Mouse (Mus musculus) adrenal gland, adult 8-10 months (tissue): ENCODE measurements around the gene Esr2. TPM values are rescaled to one million over a fixed set of nuclear protein-coding genes. Genes with fewer than 3 reads are reported as not detected.
"Not testable (repeated sequence)": the region's sequence is repeated elsewhere in the genome, so short reads cannot be mapped to it uniquely, and the experiment has no call there.

Source experiments
- DNase-seq: peaks from one replicate; pipeline ENCODE4 v3.0.0; 2022
- total RNA-seq, 4 experiments: library from RNA; stranded (reverse); gene quantifications; 2 replicates each; pipeline ENCODE4 v1.2.4; 2022

Esr2 gene
- under 1 TPM in 3 of 4 experiments, not detected in 1; 0.11 to 0.75 (median 0.45) TPM for total RNA-seq

DNA sequence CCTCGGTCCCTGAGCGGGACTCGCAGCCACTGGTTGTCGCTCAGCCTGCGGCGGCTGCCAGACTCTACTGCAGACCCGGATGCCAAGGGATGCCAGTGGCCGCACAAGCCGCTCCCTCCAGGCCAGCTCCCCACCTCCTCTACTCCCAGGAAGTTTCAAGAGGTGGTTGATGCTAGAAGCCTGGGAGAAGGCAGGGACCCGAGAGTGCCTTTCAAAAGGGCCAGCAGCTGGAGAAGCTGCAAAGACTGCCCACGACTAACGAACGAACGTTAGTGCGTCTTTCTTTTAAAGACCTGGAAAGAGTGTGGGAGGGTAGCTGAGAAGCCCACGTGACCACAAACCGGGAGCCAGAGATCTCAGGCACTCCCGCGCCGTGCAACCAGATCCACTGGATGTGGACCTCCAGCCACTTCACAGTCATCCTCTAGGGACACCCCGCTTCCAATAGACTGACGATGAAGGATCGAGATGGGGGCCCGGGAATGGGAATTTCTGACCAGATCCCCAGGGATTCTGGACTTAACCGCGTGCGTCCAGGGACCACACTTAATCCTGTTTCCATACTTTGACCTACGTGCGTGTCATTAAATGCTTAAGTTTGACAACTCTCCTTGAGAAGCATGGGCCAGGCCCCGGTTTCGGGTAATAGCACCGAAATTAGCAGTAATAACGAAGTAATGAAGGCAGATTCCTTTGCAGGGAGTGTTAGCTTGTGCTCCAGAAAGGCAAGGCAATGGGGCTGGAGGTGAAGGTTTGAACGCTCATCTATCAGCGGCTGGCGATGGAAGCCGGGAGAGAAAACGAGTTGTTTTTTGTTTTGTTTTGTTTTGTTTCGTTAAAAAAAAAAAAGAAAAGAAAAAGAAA lies at the start of gene Esr2:
Gene Esr2 (minus strand): TSS at position 260 of the 864 bp plus-strand sequence.
- DNase-seq = no peak

DNA sequence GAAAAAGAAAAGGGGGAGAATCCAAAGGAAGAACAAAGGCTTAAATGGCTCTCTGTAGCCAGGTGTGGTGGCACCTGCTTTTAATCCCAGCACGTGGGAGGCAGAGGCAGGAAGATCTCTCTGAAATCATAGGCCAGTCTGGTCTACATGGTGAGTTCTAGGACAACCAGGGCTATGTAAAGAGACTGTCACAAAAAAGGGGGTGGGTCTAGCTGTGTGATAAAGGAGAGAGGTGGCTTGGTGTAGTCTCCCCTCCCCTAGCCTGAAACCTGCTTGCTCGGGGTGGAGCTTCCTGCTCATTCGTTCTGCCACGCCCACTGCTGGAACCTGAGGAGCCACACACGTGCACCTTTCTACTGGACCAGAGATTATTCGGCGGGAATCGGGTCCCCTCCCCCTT lies 45.0 kb upstream of the Esr2 start:
- DNase-seq = not testable (repeated sequence)

DNA sequence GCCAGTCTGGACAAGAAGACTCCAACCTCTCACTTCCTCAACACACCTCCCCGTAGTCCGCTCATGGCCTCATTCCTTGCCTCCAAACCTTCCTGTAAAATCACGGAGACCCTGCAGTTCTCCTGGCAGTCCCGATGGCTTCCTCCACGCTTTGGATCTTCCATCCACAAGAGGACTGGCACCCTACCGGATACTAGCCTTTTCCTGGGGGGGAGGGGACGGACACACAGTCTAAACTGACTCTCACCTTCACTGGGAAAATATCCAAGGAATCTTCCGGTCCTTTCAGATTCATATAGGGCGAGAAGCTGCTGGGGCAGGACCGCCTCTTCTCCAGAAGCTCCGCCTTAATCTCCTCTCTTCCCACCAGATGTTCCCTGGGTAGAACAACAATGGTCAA lies 39.7 kb upstream of the Esr2 start:
- DNase-seq = no peak

GRCm38 (mm10) chr12:76215121-76215520 lies 38.1 kb upstream of the Esr2 start:
- no peak for DNase-seq

DNA sequence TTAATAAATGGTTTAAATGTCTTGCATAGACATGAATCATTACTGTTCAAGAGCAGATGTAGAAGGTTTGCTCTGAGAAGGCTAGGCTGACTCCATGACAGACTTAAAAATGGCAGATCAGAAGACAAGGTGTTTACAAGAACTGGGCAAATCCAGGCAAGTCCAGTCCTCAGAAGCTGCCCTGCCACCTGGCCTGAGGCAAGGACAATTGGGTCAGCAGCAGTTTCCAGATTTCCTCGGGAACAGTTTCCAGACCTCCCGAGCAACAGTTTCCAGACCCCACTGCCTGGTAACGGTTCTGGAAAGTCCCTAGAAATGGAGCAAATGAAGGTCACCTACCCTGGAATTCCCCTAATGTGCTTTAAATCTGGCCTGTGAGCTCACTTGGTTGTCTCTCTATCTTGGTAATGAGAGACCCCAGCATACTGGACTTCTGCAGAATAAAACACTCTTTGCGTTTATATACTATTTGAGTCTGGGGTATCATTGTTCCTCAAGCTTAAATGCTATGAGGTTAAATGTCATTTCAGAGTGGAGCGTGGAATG lies 32.4 kb upstream of the Esr2 start:
- no peak for DNase-seq

DNA sequence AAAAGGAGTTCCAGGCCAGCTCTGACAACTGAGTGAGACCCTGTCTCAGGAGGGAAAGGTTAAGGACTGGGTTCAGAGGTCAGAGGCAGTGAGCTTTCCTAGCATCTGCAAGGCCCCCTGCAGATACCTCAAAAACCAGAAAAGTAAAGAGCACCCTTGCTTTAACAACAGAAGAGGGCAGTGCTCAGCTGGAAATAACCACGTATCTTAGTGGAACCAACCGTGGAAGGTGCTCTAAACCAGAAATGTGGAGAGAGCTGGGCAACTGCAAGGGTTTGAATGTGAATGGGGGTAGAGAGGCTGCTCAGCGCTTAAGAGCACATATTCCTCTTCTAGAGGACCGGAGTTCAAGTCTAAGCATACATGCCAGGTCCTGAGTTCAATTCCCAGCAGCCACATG lies 23.3 kb upstream of the Esr2 start:
- no peak for DNase-seq

DNA sequence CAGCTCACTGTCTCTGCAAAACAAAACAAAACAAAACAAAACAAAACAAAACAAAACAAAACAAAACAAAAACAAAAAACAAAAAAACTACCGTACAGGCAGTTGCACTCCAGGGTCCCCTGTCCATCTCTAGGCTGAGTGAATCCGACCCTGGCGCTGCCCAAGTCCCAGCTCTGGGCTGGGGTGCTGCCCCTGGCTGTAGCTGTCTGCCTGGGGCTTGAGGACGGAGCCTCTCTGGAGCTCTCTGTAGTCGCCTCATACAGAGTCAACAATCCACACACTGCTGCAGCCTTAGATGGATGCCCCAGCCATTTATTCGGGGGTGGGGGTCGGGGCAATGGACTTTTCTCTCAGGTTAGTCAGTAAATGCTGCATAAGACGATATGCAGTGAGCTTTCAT lies 20.0 kb upstream of the Esr2 start:
- DNase-seq = no peak

GRCm38 (mm10) chr12:76196709-76197054 lies 19.6 kb upstream of the Esr2 start:
- peak; percentile 56 for DNase-seq

- peak; percentile 87 for DNase-seq
These were observed 19.1 kb upstream of the Esr2 start for GRCm38 (mm10) chr12:76195912-76196708.

GRCm38 (mm10) chr12:76194526-76194925 lies 17.5 kb upstream of the Esr2 start:
- DNase-seq = no peak

DNA sequence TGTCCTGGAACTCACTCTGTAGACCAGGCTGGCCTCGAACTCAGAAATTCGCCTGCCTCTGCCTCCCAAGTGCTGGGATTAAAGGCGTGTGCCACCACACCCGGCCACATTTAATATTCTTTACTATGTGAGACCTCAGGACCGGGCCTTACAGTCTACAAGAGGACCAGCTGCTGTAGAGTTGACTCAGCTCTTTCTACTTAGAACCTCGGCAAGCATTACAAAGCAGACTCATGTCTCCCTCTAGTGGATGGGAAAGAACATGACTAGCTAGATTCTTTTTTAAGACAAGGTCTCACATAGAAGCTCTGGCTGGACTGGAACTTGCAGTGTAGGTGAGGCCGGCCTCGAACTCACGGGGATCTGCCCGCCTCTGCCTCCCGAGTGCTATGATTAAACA lies 13.9 kb upstream of the Esr2 start:
- no peak for DNase-seq

DNA sequence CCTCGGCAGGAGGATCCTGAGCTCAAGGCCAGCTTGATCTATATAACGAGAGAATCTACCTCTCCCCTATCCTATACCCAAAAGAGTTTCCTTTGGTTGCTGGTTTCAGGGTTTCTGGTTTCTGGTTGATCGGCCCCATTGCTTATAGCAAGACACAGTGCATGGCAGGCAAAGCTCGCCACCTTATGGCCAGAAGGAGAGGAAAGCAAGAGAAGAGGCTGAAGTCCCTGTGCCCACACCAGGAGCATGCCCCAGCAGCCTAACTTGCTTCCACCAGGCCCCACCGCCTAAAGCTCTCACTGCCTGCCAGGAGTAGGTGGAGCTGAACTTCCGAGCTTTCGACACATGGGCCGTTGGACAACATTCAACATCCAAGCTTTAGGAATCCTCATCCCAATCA lies 10.8 kb upstream of the Esr2 start:
- DNase-seq = no peak

GRCm38 (mm10) chr12:76186473-76186872 lies 9.4 kb upstream of the Esr2 start:
- DNase-seq = no peak

GRCm38 (mm10) chr12:76185167-76185816 lies 8.2 kb upstream of the Esr2 start:
- no peak for DNase-seq

- no peak for DNase-seq
These were observed 7.2 kb upstream of the Esr2 start for GRCm38 (mm10) chr12:76184271-76184670.

DNA sequence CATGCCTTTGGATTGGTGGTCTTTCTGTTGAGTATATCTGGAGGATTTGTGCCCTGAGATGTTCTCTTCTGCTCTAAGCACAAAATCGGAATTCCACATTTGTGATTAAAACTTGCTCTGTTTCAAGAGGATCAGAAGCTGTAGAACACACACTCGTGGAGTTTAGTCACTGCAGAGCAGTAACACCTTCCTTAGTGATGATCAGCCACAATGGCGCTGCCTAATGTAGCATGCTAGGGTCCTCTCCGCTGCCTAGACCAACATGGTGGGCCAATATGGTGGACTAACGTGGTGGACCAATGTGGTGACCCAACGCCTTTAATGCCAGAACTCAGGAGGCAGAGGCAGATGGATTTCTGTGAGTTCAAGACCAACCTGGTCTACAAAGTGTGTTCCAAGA lies 5.8 kb upstream of the Esr2 start:
- DNase-seq = no peak

DNA sequence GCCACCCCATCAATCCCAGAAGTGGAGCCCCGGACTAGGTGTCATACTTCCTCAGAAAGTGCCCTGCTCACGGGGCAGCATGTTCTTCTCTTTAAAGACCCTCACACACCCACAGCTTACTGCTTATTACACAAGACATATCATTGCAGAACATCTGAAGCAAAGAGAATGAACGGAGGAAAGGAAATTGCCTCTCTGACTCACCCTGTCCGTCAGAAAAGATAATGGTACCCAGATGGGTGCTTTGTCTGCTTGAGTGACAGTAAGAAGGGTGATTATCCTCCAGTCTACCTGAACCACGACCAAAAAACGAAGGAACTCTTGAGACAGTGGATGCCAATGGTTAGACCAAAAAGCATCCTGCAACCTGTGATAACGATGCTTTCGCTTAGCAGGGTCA lies 4.4 kb upstream of the Esr2 start:
- no peak for DNase-seq

DNA sequence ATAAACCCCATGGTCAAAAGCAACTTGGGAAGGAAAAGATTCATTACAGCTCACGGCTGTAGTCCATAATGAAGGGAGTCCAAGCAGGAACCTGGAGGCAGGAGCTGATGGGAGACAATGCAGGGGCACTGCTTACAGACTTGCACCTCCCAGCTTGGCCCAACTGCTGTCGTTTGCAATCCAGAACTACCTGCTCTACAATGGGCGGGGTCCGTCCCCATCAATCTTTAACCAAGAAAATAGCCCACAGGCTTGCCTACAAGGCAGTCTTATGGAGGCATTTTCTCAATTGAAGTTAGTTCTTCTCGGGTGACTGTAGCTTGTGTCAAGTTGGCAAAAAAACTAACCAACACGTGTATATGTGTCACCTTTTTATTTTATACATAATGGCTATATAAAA lies 3.4 kb upstream of the Esr2 start:
- no peak for DNase-seq

GRCm38 (mm10) chr12:76179527-76179926 lies 2.5 kb upstream of the Esr2 start:
- DNase-seq = no peak

DNA sequence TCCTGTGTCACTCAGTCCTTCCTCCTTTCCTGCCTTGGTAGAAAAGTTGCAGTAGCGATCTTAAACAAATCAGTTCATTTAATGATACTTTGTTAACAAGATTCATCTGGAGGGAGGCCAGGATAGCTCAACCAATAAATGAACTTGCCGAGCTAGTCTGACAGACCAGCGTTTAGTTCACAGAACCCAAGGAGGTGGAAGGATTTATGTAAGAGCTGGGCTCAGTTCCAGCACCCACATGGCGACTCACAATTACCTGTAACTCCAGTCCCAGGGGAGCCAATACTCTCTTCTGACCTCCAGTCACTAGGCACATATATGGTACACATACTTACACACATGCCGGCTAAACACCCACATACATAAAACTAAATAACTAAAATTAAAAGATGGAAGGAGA lies 2.0 kb upstream of the Esr2 start:
- DNase-seq = no peak

DNA sequence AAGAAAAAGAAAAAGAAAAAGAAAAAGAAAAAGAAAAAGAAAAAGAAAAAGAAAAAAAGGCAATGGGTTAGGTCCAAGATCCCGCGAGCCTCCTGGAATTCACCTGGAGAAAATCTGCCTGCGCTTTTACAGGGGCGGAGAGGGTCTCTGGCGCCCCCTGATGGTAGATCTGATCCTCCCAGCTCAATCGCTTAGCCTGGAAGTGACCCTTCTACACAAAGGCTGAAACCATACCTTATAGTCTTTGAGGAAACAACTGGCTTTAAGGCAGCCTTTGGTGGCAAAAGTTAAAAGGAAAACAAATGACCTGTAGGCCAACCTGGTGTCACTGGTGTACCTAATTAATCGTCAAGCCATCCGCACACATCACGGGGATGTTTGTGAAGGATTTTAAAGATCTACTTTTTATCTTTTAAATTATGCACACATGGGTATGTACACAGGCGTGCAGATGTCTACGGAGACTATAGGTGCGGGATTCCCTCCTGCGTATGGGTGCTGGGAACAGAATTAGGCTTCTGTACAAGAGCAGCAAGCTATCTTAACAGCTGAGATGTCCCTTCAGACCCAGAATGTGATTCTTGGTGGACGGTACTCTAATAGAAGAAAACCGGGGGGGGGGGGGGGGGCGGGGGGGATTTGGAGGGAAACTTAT lies 932 bp upstream of the Esr2 start:
- DNase-seq = no peak

- DNase-seq = no peak
These were observed 11.4 kb downstream of the Esr2 start for GRCm38 (mm10) chr12:76165641-76166040.
